Mouse (Mus musculus) right cerebral cortex, adult 18-20 months (tissue): ENCODE measurements at regions not wholly inside any gene's neighbourhood (a gene's known extent, or its start where the extent isn't known, plus 50 kb on each side); places are given as distances from the start of the nearest gene placed in this dataset.

Experiments
- DNase-seq: peaks from one replicate; pipeline ENCODE4 v3.0.0; 2022; ENCODE audit warnings: mixed read lengths

GRCm38 (mm10) chr10:111746879-111747477 lies 225.5 kb upstream of the Krr1 start:
- no peak for DNase-seq

- DNase-seq: no peak
Observed at GRCm38 (mm10) chr10:111748482-111748881, 224.0 kb upstream of the Krr1 start.

GRCm38 (mm10) chr10:111753646-111754045 lies 218.8 kb upstream of the Krr1 start:
- DNase-seq: no peak

GRCm38 (mm10) chr10:111755964-111756363 lies 216.5 kb upstream of the Krr1 start:
- DNase-seq: no peak

- DNase-seq: no peak
Observed at GRCm38 (mm10) chr10:111756528-111756927, 215.9 kb upstream of the Krr1 start.

GRCm38 (mm10) chr10:111757689-111758088 lies 214.8 kb upstream of the Krr1 start:
- no peak for DNase-seq

GRCm38 (mm10) chr10:111759505-111759904 lies 213.0 kb upstream of the Krr1 start:
- DNase-seq: no peak

- no peak for DNase-seq
Observed at GRCm38 (mm10) chr10:111762751-111763528, 209.5 kb upstream of the Krr1 start.

- peak; percentile 34 for DNase-seq
Observed at GRCm38 (mm10) chr10:111767011-111767720, 205.3 kb upstream of the Krr1 start.

- DNase-seq: no peak
Observed at GRCm38 (mm10) chr10:111767813-111768455, 204.5 kb upstream of the Krr1 start.

GRCm38 (mm10) chr10:111769486-111770002 lies 202.9 kb upstream of the Krr1 start:
- no peak for DNase-seq

- DNase-seq: no peak
Observed at GRCm38 (mm10) chr10:111770027-111770426, 202.4 kb upstream of the Krr1 start.

- DNase-seq: no peak
Observed at GRCm38 (mm10) chr10:111771010-111771409, 201.5 kb upstream of the Krr1 start.

GRCm38 (mm10) chr10:111777559-111777958 lies 194.9 kb upstream of the Krr1 start:
- DNase-seq: no peak

GRCm38 (mm10) chr10:111778111-111778510 lies 194.4 kb upstream of the Krr1 start:
- DNase-seq: no peak

GRCm38 (mm10) chr10:111779956-111780355 lies 192.5 kb upstream of the Krr1 start:
- no peak for DNase-seq

- no peak for DNase-seq
Observed at GRCm38 (mm10) chr10:111782195-111782810, 190.2 kb upstream of the Krr1 start.

GRCm38 (mm10) chr10:111783496-111783895 lies 189.0 kb upstream of the Krr1 start:
- DNase-seq: no peak

GRCm38 (mm10) chr10:111784065-111784853 lies 188.2 kb upstream of the Krr1 start:
- no peak for DNase-seq

GRCm38 (mm10) chr10:111787175-111787574 lies 185.3 kb upstream of the Krr1 start:
- DNase-seq: no peak

- DNase-seq: no peak
Observed at GRCm38 (mm10) chr10:111789264-111789663, 183.2 kb upstream of the Krr1 start.

GRCm38 (mm10) chr10:111790911-111791310 lies 181.6 kb upstream of the Krr1 start:
- DNase-seq: no peak
